Mouse (Mus musculus): ENCODE results near the gene Pdcd11.

GRCm38 (mm10) chr19:47180011-47180410 lies 89.4 kb downstream of the Pdcd11 start:
- TF ChIP-seq CTCF (IDR thresholded peaks at IDR 0.05; ENCODE audit: extremely low read depth, insufficient read depth, low read length), result no peak
- TF ChIP-seq POLR2A (IDR thresholded peaks at IDR 0.05; ENCODE audit: extremely low read depth, insufficient read depth, low read length), result no peak
